Mouse (Mus musculus) midbrain, embryonic 12.5 days (tissue): Measurements from ENCODE around the gene Slc16a2. TPM values are rescaled to one million over a fixed set of nuclear protein-coding genes. Genes with fewer than 3 reads are reported as not detected.

Experiments used
- ATAC-seq: fragments of 200-750 bp; cut with Nextera tagmentation; 2 replicates; pipeline ENCODE4 v1.8.0; 2017; ENCODE audit warnings: low read depth, moderate TSS enrichment, moderate library complexity; ENCODE audit not compliant: low FRiP score
- H3K27ac ChIP-seq: fragments of 300-500 bp; sonication (generic); replicated peaks from 2 replicates; pipeline ENCODE4 v1.5.1; 2016; ENCODE audit warnings: mild to moderate bottlenecking
- H3K27me3 ChIP-seq: fragments of 300-500 bp; sonication (generic); 2 replicates; pipeline ENCODE4 v1.6.1; 2016; ENCODE audit warnings: mild to moderate bottlenecking
- H3K36me3 ChIP-seq: fragments of 300-500 bp; sonication (generic); 2 replicates; pipeline ENCODE4 v1.6.1; 2016
- H3K4me1 ChIP-seq: fragments of 300-500 bp; sonication (generic); 2 replicates; pipeline ENCODE4 v1.6.1; 2016
- H3K4me2 ChIP-seq: fragments of 300-500 bp; sonication (generic); replicated peaks from 2 replicates; pipeline ENCODE4 v1.6.1; 2016; ENCODE audit warnings: mild to moderate bottlenecking, moderate library complexity
- H3K4me3 ChIP-seq: fragments of 300-500 bp; sonication (generic); 2 replicates; pipeline ENCODE4 v1.5.1; 2016; ENCODE audit warnings: mild to moderate bottlenecking
- H3K9ac ChIP-seq: fragments of 300-500 bp; sonication (generic); replicated peaks from 2 replicates; pipeline ENCODE4 v1.6.1; 2016; ENCODE audit warnings: mild to moderate bottlenecking, moderate library complexity
- H3K9me3 ChIP-seq: fragments of 300-500 bp; sonication (generic); 2 replicates; pipeline ENCODE4 v1.6.1; 2016; ENCODE audit warnings: mild to moderate bottlenecking
- WGBS: fragments of 180-500 bp; shearing (Covaris S2); methylation state at CpG from one replicate; pipeline ENCODE4 v1.1.7; 2016; 5-methylcytosine and 5-hydroxymethylcytosine counted together
- polyA plus RNA-seq: library from polyadenylated mRNA; unstranded; fragments of >200 nt; fragmentation: Nextera tagmentation; extraction: Ambion mirVana; gene quantifications from 2 replicates; pipeline ENCODE4 v1.2.1, GENCODE M21; 2016

The Slc16a2 gene
- polyA plus RNA-seq, 1 experiment from 2014 or later: 12.6 TPM

- Histone ChIP-seq H3K36me3 (no peaks in the 10 kb centered on the region), H3K9ac (no peak overlapping the region), H3K4me2 (no peak overlapping the region), H3K9me3 (no peaks in the 10 kb centered on the region), H3K4me3 (no peak overlapping the region), H3K27me3 (peaks cover 74% of the 10 kb centered on the region), H3K27ac (no peak overlapping the region), H3K4me1 (no peaks in the 10 kb centered on the region)
- WGBS: 82% methylated on average over 1 of the region's 1 CpGs
- no peak for ATAC-seq
Observed at GRCm38 (mm10) chrX:103796961-103797360, 24.8 kb downstream of the Slc16a2 start.

- no peaks in the 10 kb centered on the region for H3K9me3 ChIP-seq
- H3K4me1 ChIP-seq: no peaks in the 10 kb centered on the region
- WGBS: 90% methylated on average over 5 of the region's 5 CpGs
- H3K4me3 ChIP-seq: no peak overlapping the region
- ATAC-seq: no peak
- H3K27ac ChIP-seq: no peak overlapping the region
- no peaks in the 10 kb centered on the region for H3K36me3 ChIP-seq
- no peak overlapping the region for H3K4me2 ChIP-seq
- no peak overlapping the region for H3K9ac ChIP-seq
- H3K27me3 ChIP-seq: peaks cover 86% of the 10 kb centered on the region
Observed at GRCm38 (mm10) chrX:103795506-103795905, 26.3 kb downstream of the Slc16a2 start.

GRCm38 (mm10) chrX:103791329-103791728 lies 30.5 kb downstream of the Slc16a2 start:
- Histone ChIP-seq H3K27me3 (peaks cover 61% of the 10 kb centered on the region), H3K36me3 (no peaks in the 10 kb centered on the region)

GRCm38 (mm10) chrX:103785681-103786080 lies 36.1 kb downstream of the Slc16a2 start:
- Histone ChIP-seq H3K36me3 (no peaks in the 10 kb centered on the region), H3K27me3 (peaks cover 46% of the 10 kb centered on the region), H3K27ac (no peak overlapping the region), H3K9ac (no peak overlapping the region), H3K9me3 (no peaks in the 10 kb centered on the region), H3K4me3 (no peak overlapping the region), H3K4me2 (no peak overlapping the region), H3K4me1 (no peaks in the 10 kb centered on the region)
- WGBS: 74% methylated on average over 2 of the region's 2 CpGs
- ATAC-seq: no peak

More at GRCm38 (mm10) chrX:103791329-103791728, 30.5 kb downstream of the Slc16a2 start:
- WGBS: 90% methylated on average over 2 of the region's 2 CpGs
- no peak for ATAC-seq
- H3K4me1 ChIP-seq: no peaks in the 10 kb centered on the region
- no peak overlapping the region for H3K4me2 ChIP-seq
- H3K9me3 ChIP-seq: no peaks in the 10 kb centered on the region
- H3K9ac ChIP-seq: no peak overlapping the region
- no peak overlapping the region for H3K4me3 ChIP-seq
- no peak overlapping the region for H3K27ac ChIP-seq

- Histone ChIP-seq H3K9me3 (no peaks in the 10 kb centered on the region), H3K27me3 (peaks cover 67% of the 10 kb centered on the region), H3K4me2 (no peak overlapping the region), H3K4me3 (no peak overlapping the region), H3K27ac (no peak overlapping the region), H3K9ac (no peak overlapping the region), H3K4me1 (no peaks in the 10 kb centered on the region), H3K36me3 (no peaks in the 10 kb centered on the region)
- no peak for ATAC-seq
Observed at GRCm38 (mm10) chrX:103776412-103776811, 45.4 kb downstream of the Slc16a2 start.

- no peak overlapping the region for H3K4me3 ChIP-seq
- H3K27ac ChIP-seq: no peak overlapping the region
- no peaks in the 10 kb centered on the region for H3K36me3 ChIP-seq
- H3K9ac ChIP-seq: no peak overlapping the region
- ATAC-seq: no peak
- H3K27me3 ChIP-seq: peaks cover 59% of the 10 kb centered on the region
- H3K4me2 ChIP-seq: no peak overlapping the region
- H3K4me1 ChIP-seq: peaks cover 14% of the 10 kb centered on the region
- H3K9me3 ChIP-seq: no peaks in the 10 kb centered on the region
- WGBS: 88% methylated on average over 1 of the region's 1 CpGs
Observed at GRCm38 (mm10) chrX:103746197-103746596, 75.6 kb downstream of the Slc16a2 start.

GRCm38 (mm10) chrX:103744171-103745039 lies 77.4 kb downstream of the Slc16a2 start:
- no peaks in the 10 kb centered on the region for H3K9me3 ChIP-seq
- ATAC-seq: peak; percentile 96
- no peak overlapping the region for H3K4me3 ChIP-seq
- H3K36me3 ChIP-seq: no peaks in the 10 kb centered on the region
- 32% methylated on average over 7 of the region's 7 CpGs for WGBS
- H3K9ac ChIP-seq: no peak overlapping the region
- H3K4me2 ChIP-seq: no peak overlapping the region
- H3K4me1 ChIP-seq: peaks cover 14% of the 10 kb centered on the region
- H3K27ac ChIP-seq: peak overlapping the region; percentile 77
- peaks cover 68% of the 10 kb centered on the region for H3K27me3 ChIP-seq

- no peaks in the 10 kb centered on the region for H3K36me3 ChIP-seq
- no peaks in the 10 kb centered on the region for H3K9me3 ChIP-seq
- H3K27me3 ChIP-seq: peaks cover 82% of the 10 kb centered on the region
- ATAC-seq: no peak
- H3K9ac ChIP-seq: no peak overlapping the region
- no peak overlapping the region for H3K4me2 ChIP-seq
- H3K27ac ChIP-seq: no peak overlapping the region
- no peak overlapping the region for H3K4me3 ChIP-seq
- WGBS: 78% methylated on average over 2 of the region's 2 CpGs
- peaks cover 14% of the 10 kb centered on the region for H3K4me1 ChIP-seq
Observed at GRCm38 (mm10) chrX:103742057-103742315, 79.8 kb downstream of the Slc16a2 start.

- 75% methylated on average over 11 of the region's 13 CpGs for WGBS
- Histone ChIP-seq H3K9ac (no peak overlapping the region), H3K9me3 (no peaks in the 10 kb centered on the region), H3K36me3 (no peaks in the 10 kb centered on the region), H3K27me3 (peaks cover 82% of the 10 kb centered on the region), H3K27ac (no peak overlapping the region), H3K4me3 (no peak overlapping the region), H3K4me2 (no peak overlapping the region), H3K4me1 (peaks cover 14% of the 10 kb centered on the region)
- no peak for ATAC-seq
Observed at GRCm38 (mm10) chrX:103741215-103742056, 80.3 kb downstream of the Slc16a2 start.

GRCm38 (mm10) chrX:103734041-103734625 lies 87.7 kb downstream of the Slc16a2 start:
- H3K27me3 ChIP-seq: peaks cover 84% of the 10 kb centered on the region
- ATAC-seq: no peak

GRCm38 (mm10) chrX:103733091-103733490 lies 88.7 kb downstream of the Slc16a2 start:
- no peak overlapping the region for H3K4me2 ChIP-seq
- no peak overlapping the region for H3K9ac ChIP-seq
- no peak overlapping the region for H3K27ac ChIP-seq
- H3K4me1 ChIP-seq: no peaks in the 10 kb centered on the region
- no peak overlapping the region for H3K4me3 ChIP-seq
- WGBS: 75% methylated on average over 4 of the region's 4 CpGs
- no peaks in the 10 kb centered on the region for H3K36me3 ChIP-seq
- H3K27me3 ChIP-seq: peaks cover 78% of the 10 kb centered on the region
- no peak for ATAC-seq
- no peaks in the 10 kb centered on the region for H3K9me3 ChIP-seq

More at GRCm38 (mm10) chrX:103734041-103734625, 87.7 kb downstream of the Slc16a2 start:
- no peaks in the 10 kb centered on the region for H3K9me3 ChIP-seq
- 79% methylated on average over 7 of the region's 7 CpGs for WGBS
- no peak overlapping the region for H3K4me3 ChIP-seq
- H3K9ac ChIP-seq: no peak overlapping the region
- no peak overlapping the region for H3K27ac ChIP-seq
- H3K4me1 ChIP-seq: no peaks in the 10 kb centered on the region
- H3K4me2 ChIP-seq: no peak overlapping the region
- H3K36me3 ChIP-seq: no peaks in the 10 kb centered on the region
